Comparison of ENCODE assay signal across 11 mouse cellular contexts in the genomic region with DNA sequence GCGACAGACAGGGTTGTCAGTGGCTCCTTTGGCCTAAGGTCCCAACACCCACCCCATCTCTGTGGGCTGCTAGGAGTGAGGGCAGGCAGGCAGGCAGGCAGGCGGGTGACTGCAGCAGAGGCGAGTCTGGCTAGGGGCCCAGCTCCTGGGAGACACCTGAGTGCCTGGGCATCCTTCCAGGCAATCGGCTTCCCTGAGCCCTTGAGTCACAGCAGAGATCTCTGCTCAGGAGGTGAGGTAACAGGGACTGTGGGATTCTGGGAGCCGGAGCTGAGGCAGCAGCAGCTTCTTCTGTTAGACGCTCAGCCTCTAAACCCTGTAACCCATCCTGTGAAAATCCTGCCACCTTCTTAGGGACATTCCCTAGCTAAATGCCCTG. TPM values are rescaled to one million over a fixed set of nuclear protein-coding genes. Genes with fewer than 3 reads are reported as not detected.
DNase-seq lines count a peak whose midpoint lies in the region; ATAC-seq and TF ChIP-seq lines count a peak whose summit lies in the region.
"Had no signal": no experiment of that assay in that cellular context is flagged by ENCODE, and none has a peak within 500 bp of the region (broad histone marks: within the 10 kb centered on the region; RNA-seq: fewer than 3 reads in every experiment).

No protein-coding gene starts in this region.

- no peak overlapping the region for H3K4me3 ChIP-seq in heart, postnatal 0 days (ENCODE audit: low read depth, low read length)
- H3K4me3 ChIP-seq in heart, embryonic 12.5 days = no peak overlapping the region
- no peak overlapping the region for H3K4me3 ChIP-seq in CH12.LX (replicated peaks in 1 of 3; ENCODE audit: low read depth in 2 of 3, low read length in 2 of 3, poor library complexity in 1 of 3)
- H3K4me3 ChIP-seq in layer of hippocampus, adult 2 months = no peak overlapping the region
- H3K4me3 ChIP-seq: forebrain, embryonic 15.5 days; midbrain, embryonic 12.5 days had no signal

- no peak for TF ChIP-seq EP300 in heart, postnatal 0 days (IDR thresholded peaks at IDR 0.05; ENCODE audit: low read depth)
- TF ChIP-seq EP300 in CH12.LX (IDR thresholded peaks at IDR 0.05; ENCODE audit: low read length) = no peak

- TF ChIP-seq POLR2A in CH12.LX (IDR thresholded peaks at IDR 0.05; ENCODE audit: low read depth, low read length) = no peak

- WGBS in heart, postnatal 0 days = 44% methylated on average over 6 of the region's 6 CpGs
- 82% methylated on average over 6 of the region's 6 CpGs for WGBS in heart, embryonic 12.5 days

- DNase-seq in heart, postnatal 0 days (ENCODE audit: low spot score) = peak; percentile 27
- DNase-seq in CH12.LX (ENCODE audit: extremely low read depth) = no peak
- DNase-seq in cerebellum, adult 11 months = peak; percentile 79
- DNase-seq in kidney, postnatal 36 days = peak; percentile 57 to 76
- DNase-seq in thymus, postnatal 36 days = no peak
- no peak for DNase-seq in embryo, embryonic 11 days
- DNase-seq in layer of hippocampus, adult 2 months (ENCODE audit: low spot score in 2 of 2) = no peak

- no peak for TF ChIP-seq RAD21 in CH12.LX (IDR thresholded peaks at IDR 0.05; ENCODE audit: low read depth, low read length)

- no peak overlapping the region for H3K4me2 ChIP-seq in heart, postnatal 0 days (ENCODE audit: low read depth, low read length)
- H3K4me2 ChIP-seq in heart, embryonic 12.5 days = no peak overlapping the region
- no peak overlapping the region for H3K4me2 ChIP-seq in CH12.LX (ENCODE audit: insufficient read depth, low read depth, poor library complexity, severe bottlenecking)
- H3K4me2 ChIP-seq: forebrain, embryonic 15.5 days; midbrain, embryonic 12.5 days had no signal

- H3K27me3 ChIP-seq in heart, postnatal 0 days (ENCODE audit: control insufficient read depth, insufficient read depth, low read length) = no peaks in the 10 kb centered on the region
- no peaks in the 10 kb centered on the region for H3K27me3 ChIP-seq in heart, embryonic 12.5 days (replicated peaks)
- H3K27me3 ChIP-seq in CH12.LX (replicated peaks) = no peaks in the 10 kb centered on the region
- H3K27me3 ChIP-seq: forebrain, embryonic 15.5 days; midbrain, embryonic 12.5 days had no signal

- no peak overlapping the region for H3K9ac ChIP-seq in heart, postnatal 0 days (replicated peaks; ENCODE audit: low read depth, low read length)
- no peak overlapping the region for H3K9ac ChIP-seq in heart, embryonic 12.5 days
- no peak overlapping the region for H3K9ac ChIP-seq in CH12.LX (ENCODE audit: insufficient read depth, low read depth)
- H3K9ac ChIP-seq: forebrain, embryonic 15.5 days; midbrain, embryonic 12.5 days had no signal

- no peaks in the 10 kb centered on the region for H3K79me2 ChIP-seq in CH12.LX (replicated peaks; ENCODE audit: control insufficient read depth, extremely low read depth, insufficient read depth, poor library complexity, severe bottlenecking)

- H3K36me3 ChIP-seq in heart, postnatal 0 days (replicated peaks; ENCODE audit: control insufficient read depth, insufficient read depth, low read length) = peaks cover 60% of the 10 kb centered on the region
- peaks cover 90% of the 10 kb centered on the region for H3K36me3 ChIP-seq in heart, embryonic 12.5 days
- peaks cover 63 to 81% of the 10 kb centered on the region in 2 experiments for H3K36me3 ChIP-seq in CH12.LX (replicated peaks in 1 of 2; ENCODE audit: control insufficient read depth in 1 of 2, insufficient read depth in 1 of 2, low read length in 1 of 2)

- ATAC-seq in heart, postnatal 0 days (ENCODE audit: insufficient read depth, low read depth) = peak; percentile 24; the same call in 1 of the 2 replicates
- ATAC-seq in heart, embryonic 12.5 days (ENCODE audit: insufficient number of reproducible peaks, low FRiP score) = no peak
- ATAC-seq: forebrain, embryonic 15.5 days had no signal

- no peak for TF ChIP-seq CTCF in heart, postnatal 0 days (IDR thresholded peaks at IDR 0.05; ENCODE audit: low read depth)
- no peak for TF ChIP-seq CTCF in CH12.LX (conservative IDR thresholded peaks at IDR 0.05 in 1 of 2, IDR thresholded peaks at IDR 0.05 in 1 of 2; ENCODE audit: low read depth in 2 of 2, low read length in 2 of 2)
- no peak for TF ChIP-seq CTCF in layer of hippocampus, adult 2 months (conservative IDR thresholded peaks at IDR 0.05)

- H3K4me1 ChIP-seq in heart, postnatal 0 days (ENCODE audit: control insufficient read depth, insufficient read depth) = 0 out of 2 replicates have a peak, but pooled peaks cover 3% of the 10 kb centered on the region
- no peaks in the 10 kb centered on the region for H3K4me1 ChIP-seq in heart, embryonic 12.5 days (replicated peaks)
- H3K4me1 ChIP-seq in CH12.LX (ENCODE audit: control insufficient read depth in 1 of 2, insufficient read depth in 2 of 2) = peaks cover 53 to 72% of the 10 kb centered on the region in 2 experiments
- H3K4me1 ChIP-seq: forebrain, embryonic 15.5 days; midbrain, embryonic 12.5 days had no signal

- in situ Hi-C loops in CH12.LX (cut with MboI; ENCODE audit: low pct_ligation_motif_present, low pct_unique_long_range_greater_than_20kb, low sequenced_read_pairs) = no loop called here

- dilution Hi-C loops in CH12.LX (cut with MboI; ENCODE audit: extremely low pct_ligation_motif_present, extremely low pct_unique_long_range_greater_than_20kb, low sequenced_read_pairs) = no loop called here

- H3K9me3 ChIP-seq in heart, postnatal 0 days (replicated peaks; ENCODE audit: control insufficient read depth, low read length) = no peaks in the 10 kb centered on the region
- no peaks in the 10 kb centered on the region for H3K9me3 ChIP-seq in heart, embryonic 12.5 days (replicated peaks)
- no peaks in the 10 kb centered on the region for H3K9me3 ChIP-seq in CH12.LX (replicated peaks; ENCODE audit: low read length)
- H3K9me3 ChIP-seq: forebrain, embryonic 15.5 days; midbrain, embryonic 12.5 days had no signal

- H3K27ac ChIP-seq in heart, postnatal 0 days (ENCODE audit: low read depth) = no peak overlapping the region
- H3K27ac ChIP-seq in heart, embryonic 12.5 days (ENCODE audit: poor library complexity, severe bottlenecking) = no peak overlapping the region
- H3K27ac ChIP-seq in CH12.LX (ENCODE audit: insufficient read depth, low read depth) = peak overlapping the region; percentile 61
- no peak overlapping the region for H3K27ac ChIP-seq in layer of hippocampus, adult 2 months
- H3K27ac ChIP-seq: forebrain, embryonic 15.5 days; midbrain, embryonic 12.5 days had no signal

TF ChIP-seq in CH12.LX, 34 proteins besides CTCF, POLR2A, EP300 and RAD21 (continues in another document):
- no peak for TF ChIP-seq RCOR1 (conservative IDR thresholded peaks at IDR 0.05; ENCODE audit: low read depth, low read length)
- TF ChIP-seq ZMIZ1 (IDR thresholded peaks at IDR 0.05; ENCODE audit: low read depth, low read length) = no peak
- TF ChIP-seq JUN (IDR thresholded peaks at IDR 0.05; ENCODE audit: insufficient read depth, low read depth, low read length) = no peak
- TF ChIP-seq JUND (conservative IDR thresholded peaks at IDR 0.05; ENCODE audit: low read depth, low read length) = no peak; the same call in 1 of the 2 replicates
- no peak for TF ChIP-seq TCF12 (IDR thresholded peaks at IDR 0.05; ENCODE audit: low read depth, low read length)
- TF ChIP-seq ZC3H11A (IDR thresholded peaks at IDR 0.05; ENCODE audit: low read depth, low read length) = no peak

RNA-seq across cellular contexts. Expression of a gene that starts 4.7 kb away (rescaled TPM):
- total RNA-seq in heart, postnatal 0 days (2014; rRNA removed; ENCODE audit: low replicate concordance) = 1.2 and 2.6 TPM in 2 replicates
- 0.11 and 0.12 TPM in 2 replicates for polyA plus RNA-seq in heart, postnatal 0 days (2015; fragmentation: Nextera tagmentation; extraction: Ambion mirVana)
- polyA plus RNA-seq in heart, embryonic 12.5 days (2016; fragmentation: Nextera tagmentation; extraction: Ambion mirVana) = 0.15 TPM in 1 of 2 replicates, not detected in the other
- 135 and 200 TPM in 2 replicates for total RNA-seq in CH12.LX (2012; rRNA removed)
- 162 and 194 TPM in 2 replicates for total RNA-seq in CH12.LX (2014; rRNA removed)
- 279 and 336 TPM in 2 replicates for polyA plus RNA-seq in CH12.LX (2012; ENCODE audit: insufficient read length, low read depth)
- total RNA-seq in layer of hippocampus, adult 2 months (2021) = under 1 TPM; 0.12 to 0.13 TPM
- polyA plus RNA-seq: forebrain, embryonic 15.5 days; midbrain, embryonic 12.5 days had no signal

RNA-seq across cellular contexts. Expression of a gene that starts 12.1 kb away (rescaled TPM):
- 36.1 and 41.8 TPM in 2 replicates for total RNA-seq in heart, postnatal 0 days (2014; rRNA removed; ENCODE audit: low replicate concordance)
- 18.3 and 18.9 TPM in 2 replicates for polyA plus RNA-seq in heart, postnatal 0 days (2015; fragmentation: Nextera tagmentation; extraction: Ambion mirVana)
- polyA plus RNA-seq in heart, embryonic 12.5 days (2016; fragmentation: Nextera tagmentation; extraction: Ambion mirVana) = 63.1 and 68.1 TPM in 2 replicates
- total RNA-seq in CH12.LX (2012; rRNA removed) (103 and 131 TPM in 2 replicates), CH12.LX (2014; rRNA removed) (44.2 and 49.3 TPM in 2 replicates)
- 61.4 and 67.6 TPM in 2 replicates for polyA plus RNA-seq in CH12.LX (2012; ENCODE audit: insufficient read length, low read depth)
- 10 to 100 TPM in 1 of 2 experiments, 1 to 10 TPM in 1; 9.0 to 10.5 TPM for total RNA-seq in layer of hippocampus, adult 2 months (2021)

RNA-seq across cellular contexts. Expression of a gene that starts 12.1 kb away (rescaled TPM):
- 3.3 and 4.5 TPM in 2 replicates for total RNA-seq in heart, postnatal 0 days (2014; rRNA removed; ENCODE audit: low replicate concordance)
- 2.5 and 2.6 TPM in 2 replicates for polyA plus RNA-seq in heart, postnatal 0 days (2015; fragmentation: Nextera tagmentation; extraction: Ambion mirVana)
- polyA plus RNA-seq in heart, embryonic 12.5 days (2016; fragmentation: Nextera tagmentation; extraction: Ambion mirVana) = 0.94 and 1.2 TPM in 2 replicates
- total RNA-seq in CH12.LX (2012; rRNA removed) (3.0 and 5.0 TPM in 2 replicates), CH12.LX (2014; rRNA removed) (2.0 TPM in 2 replicates)
- 8.3 and 8.6 TPM in 2 replicates for polyA plus RNA-seq in CH12.LX (2012; ENCODE audit: insufficient read length, low read depth)
- total RNA-seq in layer of hippocampus, adult 2 months (2021) = not detected
- polyA plus RNA-seq: liver, adult 2 months had no signal

RNA-seq across cellular contexts. Expression of a gene that starts 17.2 kb away (rescaled TPM):
- 60.9 and 70.3 TPM in 2 replicates for total RNA-seq in heart, postnatal 0 days (2014; rRNA removed; ENCODE audit: low replicate concordance)
- polyA plus RNA-seq in heart, postnatal 0 days (2015; fragmentation: Nextera tagmentation; extraction: Ambion mirVana) = 50.1 and 51.3 TPM in 2 replicates
- polyA plus RNA-seq in heart, embryonic 12.5 days (2016; fragmentation: Nextera tagmentation; extraction: Ambion mirVana) = 54.7 and 55.3 TPM in 2 replicates
- 36.8 and 50.0 TPM in 2 replicates for total RNA-seq in CH12.LX (2012; rRNA removed)
- total RNA-seq in CH12.LX (2014; rRNA removed) = 13.9 and 14.2 TPM in 2 replicates
- polyA plus RNA-seq in CH12.LX (2012; ENCODE audit: insufficient read length, low read depth) = 40.5 and 43.8 TPM in 2 replicates
- 10 to 100 TPM; 58.2 to 66.7 TPM for total RNA-seq in layer of hippocampus, adult 2 months (2021)

RNA-seq across cellular contexts. Expression of a gene that starts 35.6 kb away (rescaled TPM):
- 1.2 TPM in 1 of 2 replicates, not detected in the other for total RNA-seq in heart, postnatal 0 days (2014; rRNA removed; ENCODE audit: low replicate concordance)
- 0.65 and 0.81 TPM in 2 replicates for polyA plus RNA-seq in heart, postnatal 0 days (2015; fragmentation: Nextera tagmentation; extraction: Ambion mirVana)
- polyA plus RNA-seq in heart, embryonic 12.5 days (2016; fragmentation: Nextera tagmentation; extraction: Ambion mirVana) = 0.12 TPM in 1 of 2 replicates, not detected in the other
- 194 and 200 TPM in 2 replicates for total RNA-seq in CH12.LX (2012; rRNA removed)
- total RNA-seq in CH12.LX (2014; rRNA removed) = 133 and 175 TPM in 2 replicates
- 239 and 253 TPM in 2 replicates for polyA plus RNA-seq in CH12.LX (2012; ENCODE audit: insufficient read length, low read depth)
- total RNA-seq in layer of hippocampus, adult 2 months (2021) = not detected

Comparison
In these comparisons a context has a peak if more than half of its experiments do, and no peak if none do; other contexts are left out.
1. DNase-seq: peak in heart, postnatal 0 days (single experiment), cerebellum, adult 11 months (single experiment) and kidney, postnatal 36 days (2 of 2); none in CH12.LX (single experiment), thymus, postnatal 36 days (0 of 2), embryo, embryonic 11 days (single experiment) and layer of hippocampus, adult 2 months (0 of 2).
2. RNA of a gene that starts 4.7 kb away (total RNA-seq): 135 to 200 TPM in CH12.LX; 1.2 to 2.6 TPM in heart, postnatal 0 days and 0.12 to 0.13 TPM in layer of hippocampus, adult 2 months; every median in the first group is over 10 times any median in the second.